In the genomic region with DNA sequence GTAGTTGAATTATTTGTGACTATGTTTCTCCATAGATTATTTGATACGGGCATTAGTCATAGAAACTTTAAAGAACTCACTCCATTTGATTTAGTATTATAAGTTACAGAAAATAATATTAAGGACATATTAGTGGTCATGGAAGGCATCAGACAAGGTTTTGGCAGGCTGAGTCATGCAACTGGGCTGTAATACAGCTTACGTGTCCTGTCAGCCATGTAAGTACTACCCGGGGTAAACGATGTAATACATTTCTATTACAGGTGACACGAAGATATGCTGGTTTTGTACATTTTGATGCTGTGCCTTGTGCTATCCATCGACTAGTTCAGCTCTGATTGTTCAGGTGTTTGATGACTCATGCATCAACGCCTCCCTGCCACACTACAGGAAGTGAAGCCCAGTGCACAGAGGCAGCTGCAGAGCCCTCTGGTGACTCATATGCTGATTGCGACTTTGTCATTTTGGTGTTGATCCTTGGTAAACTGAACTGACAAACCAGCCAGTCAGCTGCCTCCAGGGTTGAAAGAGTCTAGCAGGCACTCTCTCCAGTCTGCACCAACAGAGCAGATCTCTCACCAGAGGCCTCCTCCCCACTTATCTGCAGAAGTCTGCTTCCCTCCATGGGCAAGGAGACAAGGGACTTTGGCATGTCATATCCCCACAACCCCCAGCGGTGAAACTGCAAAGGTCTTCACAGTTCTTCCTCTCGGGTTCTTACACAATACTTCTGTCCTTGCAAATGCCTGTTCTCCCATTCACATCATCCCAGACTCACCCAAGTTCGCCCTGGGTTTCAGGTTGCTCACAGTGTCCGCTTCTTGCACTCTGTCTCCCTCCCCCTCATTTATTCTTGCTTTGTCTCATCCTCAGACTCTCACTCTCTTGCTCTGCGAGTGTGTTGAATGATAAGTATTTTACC, we compare ENCODE assay signal across 9 mouse cellular contexts.
A peak's percentile ranks its signal among the peaks of the same experiment; 100 is the strongest.
DNase-seq lines count a peak whose midpoint lies in the region; ATAC-seq lines count a peak whose summit lies in the region.
"Had no signal": no experiment of that assay in that cellular context is flagged by ENCODE, and none has a peak within 500 bp of the region (broad histone marks: within the 10 kb centered on the region; RNA-seq: fewer than 3 reads in every experiment).

No protein-coding gene starts in this region.

- ATAC-seq in granulocyte monocyte progenitor cell, adult 5-6 weeks (replicated peaks; ENCODE audit: poor library complexity, severe bottlenecking): peak; percentile 82
- ATAC-seq in monocyte, adult 5-6 weeks (replicated peaks; ENCODE audit: insufficient number of reproducible peaks, low FRiP score, low TSS enrichment, poor library complexity, severe bottlenecking): no peak
- ATAC-seq: midbrain, embryonic 15.5 days had no signal

- DNase-seq in kidney, postnatal 14 days: peak; percentile 9
- DNase-seq in kidney, adult 8-10 months: no peak
- DNase-seq in 3134 (ENCODE audit: extremely low read depth, insufficient read length, low spot score) (peak; percentile 12), ES-CJ7 (ENCODE audit: low read depth, low spot score) (peak; percentile 11)
- no peak for DNase-seq in cerebellum, postnatal 4 days (ENCODE audit: low spot score in 2 of 2)
- no peak for DNase-seq in layer of hippocampus, postnatal 36 days

Comparison
In these comparisons a context has a peak if more than half of its experiments do, and no peak if none do; other contexts are left out.
1. DNase-seq: peak in kidney, postnatal 14 days (single experiment), 3134 (single experiment) and ES-CJ7 (single experiment); none in kidney, adult 8-10 months (0 of 2), cerebellum, postnatal 4 days (0 of 2) and layer of hippocampus, postnatal 36 days (0 of 2).